Mouse (Mus musculus): Measurements from ENCODE around the gene Itpr1.

Itpr1 gene

DNA sequence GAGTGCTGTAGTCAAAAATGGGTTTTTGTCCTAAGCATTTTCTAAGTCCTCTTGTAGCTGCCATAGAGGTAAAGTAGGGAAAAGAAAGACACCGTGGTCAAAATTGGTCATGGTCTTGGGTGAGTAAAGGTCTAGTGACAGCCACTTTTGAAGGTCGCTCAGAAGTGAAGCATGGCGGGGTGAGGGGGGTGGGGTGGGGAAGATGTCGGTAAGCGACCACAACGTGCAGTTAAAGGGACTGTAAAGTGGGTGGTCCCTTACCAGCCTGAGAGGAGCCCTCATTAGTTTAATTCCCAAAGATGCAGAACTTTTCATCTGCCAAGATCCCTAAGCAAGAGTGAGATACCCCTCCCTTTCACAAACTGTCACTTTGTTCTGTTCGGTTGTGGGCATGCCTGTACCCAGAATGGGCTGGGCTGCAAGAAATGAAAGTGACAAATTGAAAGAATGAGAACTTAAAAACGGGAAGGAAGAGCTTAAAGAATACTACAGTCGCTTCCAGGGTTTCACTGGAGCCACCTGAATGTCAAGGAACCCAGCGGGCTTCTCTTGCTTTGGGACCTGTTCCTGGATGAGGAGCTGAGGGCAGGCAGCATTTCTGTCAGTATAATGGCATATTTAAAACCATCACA, 1.5 kb downstream of the Itpr1 start:
- DNase-seq (ENCODE audit: low spot score): no peak

DNA sequence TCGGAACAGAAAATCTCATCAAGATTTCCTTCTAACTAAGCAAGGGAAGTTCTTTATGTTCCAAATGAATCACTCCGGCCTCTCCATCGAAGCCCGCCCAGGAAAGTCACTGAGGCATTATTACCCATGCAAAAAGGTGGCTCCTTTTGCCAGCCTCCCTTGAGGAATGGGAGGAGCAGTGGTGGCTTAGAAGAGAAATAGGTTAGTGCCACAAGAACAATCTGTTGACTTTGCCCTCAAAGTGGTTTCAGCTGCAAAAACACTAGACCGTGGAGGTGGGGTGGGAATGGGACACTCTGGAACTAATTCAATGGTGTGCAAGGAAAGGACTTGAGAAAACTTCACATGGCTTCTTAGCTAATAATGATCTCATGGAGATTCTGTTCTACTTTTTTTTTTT, 3.2 kb downstream of the Itpr1 start:
- DNase-seq (ENCODE audit: low spot score): peak; percentile 26

DNA sequence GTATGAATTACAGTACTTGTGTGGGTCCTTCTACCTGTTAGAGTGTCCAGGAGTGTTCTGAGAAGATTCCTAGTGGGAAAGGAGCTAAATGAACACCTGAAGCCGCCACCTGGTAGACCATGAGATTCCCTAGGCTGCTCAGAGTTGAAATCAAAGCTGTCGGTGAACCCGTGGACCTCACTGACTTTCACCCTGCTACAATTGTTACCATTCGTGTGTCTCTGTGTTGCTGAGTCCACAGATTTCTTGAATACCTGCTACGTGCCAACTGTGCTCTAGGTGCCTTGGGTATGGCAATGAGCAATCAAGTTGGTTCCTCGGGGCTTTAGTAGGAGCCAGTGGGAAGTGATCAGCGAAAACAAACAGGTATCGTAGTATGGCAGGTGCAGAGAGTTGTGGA, 3.9 kb downstream of the Itpr1 start:
- no peak for DNase-seq (ENCODE audit: low spot score)

DNA sequence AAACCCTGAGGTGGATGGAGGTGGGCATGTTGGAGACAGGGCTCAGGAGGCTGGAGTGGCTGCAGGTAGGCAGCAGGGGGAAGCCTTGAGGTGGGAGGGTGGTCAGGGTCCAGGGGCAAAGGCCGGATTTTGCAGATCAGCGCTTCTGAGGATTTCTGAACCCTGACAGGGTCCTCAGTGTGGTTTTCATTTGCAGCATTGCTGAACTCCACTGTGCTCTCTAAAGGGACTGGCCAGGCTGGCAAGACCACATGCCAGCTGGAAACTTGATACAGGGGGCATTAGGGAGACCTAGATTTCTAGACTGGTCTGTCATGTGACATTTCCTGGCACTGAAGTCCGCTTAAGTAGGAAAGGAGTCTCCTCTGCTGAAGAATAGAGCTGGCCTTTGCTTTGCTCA, 5.1 kb downstream of the Itpr1 start:
- DNase-seq (ENCODE audit: low spot score): no peak

DNA sequence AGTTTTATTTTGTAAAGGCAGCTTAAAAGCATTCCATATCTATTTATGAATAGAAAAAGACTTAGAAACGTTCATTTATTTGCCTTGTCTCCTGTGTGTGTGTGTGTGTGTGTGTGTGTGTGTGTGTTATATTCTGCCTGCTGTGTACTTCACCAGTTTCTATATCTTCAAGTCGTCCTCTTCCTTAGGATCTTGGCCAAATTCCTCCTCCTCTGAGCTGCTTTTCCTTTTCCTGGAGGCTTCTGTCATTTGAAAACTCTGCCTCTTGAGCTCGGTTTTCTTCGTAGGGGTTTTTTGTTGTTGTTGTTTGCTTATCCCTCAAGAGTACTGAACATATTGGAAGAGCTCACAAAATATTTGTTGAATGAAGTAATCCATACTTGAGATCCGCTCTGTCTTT, 9.5 kb downstream of the Itpr1 start:
- DNase-seq (ENCODE audit: low spot score): no peak

DNA sequence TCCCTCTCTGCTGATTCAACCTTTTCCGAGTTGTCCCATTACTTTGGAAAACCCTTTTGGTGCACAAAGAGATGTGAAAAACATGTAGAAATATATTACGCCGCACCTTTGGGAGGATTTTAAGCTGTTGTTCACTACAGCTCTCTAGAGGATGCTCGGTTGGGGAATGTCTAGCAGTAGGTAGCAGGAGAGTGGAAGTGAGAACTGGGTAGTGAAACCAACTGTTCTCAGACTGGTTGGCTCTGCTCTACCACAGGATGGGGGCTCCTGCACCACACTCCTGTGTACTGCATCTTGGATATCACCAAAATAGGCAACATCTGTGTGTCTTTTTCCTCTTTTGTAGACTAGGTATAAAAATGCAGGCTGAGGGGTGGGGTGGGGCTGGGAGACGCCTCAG, 10.0 kb downstream of the Itpr1 start:
- DNase-seq (ENCODE audit: low spot score): no peak

DNA sequence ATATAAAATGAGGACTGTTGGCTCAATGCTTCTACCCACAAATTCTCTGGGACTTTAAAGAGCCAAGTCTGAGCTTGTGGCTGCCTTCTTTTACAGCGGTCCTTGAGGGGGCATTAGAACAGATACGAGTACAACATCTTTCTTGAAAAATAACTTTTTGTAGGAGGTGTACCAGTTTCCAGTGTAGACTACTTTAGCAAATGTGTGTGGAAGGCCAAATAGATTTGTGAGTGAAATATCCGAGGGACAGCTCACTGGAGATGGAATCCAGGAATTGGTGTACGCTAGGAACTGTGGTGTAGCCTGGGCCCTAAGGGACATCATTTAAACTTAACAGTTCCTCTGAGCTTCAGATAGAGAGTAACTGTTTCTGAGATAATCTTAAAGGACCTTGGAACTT, 11.5 kb downstream of the Itpr1 start:
- no peak for DNase-seq (ENCODE audit: low spot score)

DNA sequence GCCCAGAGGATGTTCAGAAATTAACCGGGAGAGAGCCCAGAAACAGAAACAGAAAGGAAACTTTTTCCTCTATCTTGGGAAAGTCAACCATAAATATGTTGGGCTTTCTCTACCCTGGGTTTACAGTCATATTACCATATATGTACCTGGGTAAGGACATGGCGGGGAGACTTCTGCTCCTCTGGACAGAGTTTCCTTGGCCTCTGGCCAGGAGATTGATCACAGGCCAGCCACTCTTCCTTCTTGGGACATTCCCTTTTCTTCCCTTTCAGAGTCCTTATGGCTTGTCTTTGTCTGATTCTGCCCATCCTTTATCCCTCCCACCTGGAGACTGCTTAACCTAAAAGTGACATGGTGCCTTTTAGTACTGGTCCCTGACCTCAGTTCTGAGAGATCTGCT, 12.1 kb downstream of the Itpr1 start:
- no peak for DNase-seq (ENCODE audit: low spot score)

DNA sequence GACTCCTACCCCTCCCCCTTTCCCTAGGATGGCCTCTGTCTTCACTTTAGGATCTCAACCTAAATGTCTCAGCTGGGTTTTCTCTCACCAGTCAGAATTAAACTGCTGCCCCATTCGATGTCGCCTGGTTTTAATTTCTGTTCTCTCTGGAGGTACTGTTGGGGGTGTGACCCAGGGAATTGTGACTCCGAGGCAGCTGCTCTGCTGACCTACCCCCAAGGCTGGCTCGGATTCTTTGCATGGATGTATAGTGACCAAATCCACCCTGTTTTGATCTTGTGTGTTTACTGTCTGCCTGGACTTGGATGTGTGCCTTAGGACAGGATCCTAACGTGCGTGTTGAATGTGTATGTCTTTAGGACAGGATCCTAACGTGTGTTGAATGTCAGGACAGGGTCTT, 13.3 kb downstream of the Itpr1 start:
- DNase-seq (ENCODE audit: low spot score): no peak

DNA sequence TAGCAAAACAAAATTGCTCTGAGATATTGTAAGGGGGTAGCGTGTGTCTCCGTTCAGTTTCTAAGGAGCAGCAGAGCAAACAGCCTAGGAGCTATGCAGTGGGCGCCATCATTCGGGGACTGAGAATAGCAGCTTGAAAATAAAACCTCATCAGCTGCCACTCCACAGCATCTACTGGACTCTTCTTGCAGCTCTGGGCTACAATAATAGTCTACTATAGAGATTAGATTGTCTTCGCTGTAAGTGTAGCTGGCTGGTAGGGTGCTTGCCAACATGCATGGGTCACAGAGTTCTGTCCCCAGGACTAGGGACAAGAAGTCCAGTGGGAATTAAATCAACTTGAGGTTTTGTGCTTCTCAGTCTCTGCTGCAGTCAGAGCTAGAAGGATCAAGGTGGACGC, 14.6 kb downstream of the Itpr1 start:
- no peak for DNase-seq (ENCODE audit: low spot score)

DNA sequence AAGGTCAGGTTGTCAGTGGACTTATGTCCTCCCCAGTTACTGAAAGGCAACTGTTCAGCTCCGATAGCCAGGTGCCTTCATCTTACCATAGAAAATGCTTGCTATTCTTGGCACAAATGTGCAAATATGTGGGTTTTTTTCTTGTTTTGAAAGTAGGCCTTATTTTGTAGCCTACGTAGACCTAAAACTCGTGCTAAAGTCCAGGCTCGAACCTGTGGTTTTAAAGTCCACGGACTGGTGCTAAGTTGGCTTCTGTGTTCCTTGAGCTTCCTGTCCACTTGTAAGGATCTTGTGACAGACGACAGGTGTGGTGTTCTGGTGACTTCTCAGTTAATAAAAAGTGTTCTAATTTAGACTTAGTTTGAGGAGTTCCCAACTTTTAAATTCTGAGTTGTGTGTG, 15.2 kb downstream of the Itpr1 start:
- no peak for DNase-seq (ENCODE audit: low spot score)

DNA sequence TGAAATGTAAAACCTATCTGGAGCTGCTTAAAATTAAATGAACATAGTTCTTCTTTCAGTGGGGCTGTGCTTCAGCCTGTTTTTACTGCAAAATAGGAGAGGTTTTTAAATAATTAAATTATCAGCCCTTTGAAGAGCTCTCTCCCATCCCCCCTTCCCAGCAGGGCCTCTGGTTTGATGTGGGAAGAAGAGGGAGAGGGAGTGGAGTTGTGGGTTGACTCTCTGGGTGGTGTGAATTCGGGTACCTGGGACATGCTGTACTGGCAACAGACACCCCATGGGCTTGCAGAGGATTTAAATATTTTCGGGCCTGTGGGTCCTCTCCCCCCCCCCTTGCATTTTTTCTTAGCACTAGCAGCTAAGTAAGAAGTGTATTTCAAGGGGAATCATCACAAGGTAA, 15.7 kb downstream of the Itpr1 start:
- no peak for DNase-seq (ENCODE audit: low spot score)

DNA sequence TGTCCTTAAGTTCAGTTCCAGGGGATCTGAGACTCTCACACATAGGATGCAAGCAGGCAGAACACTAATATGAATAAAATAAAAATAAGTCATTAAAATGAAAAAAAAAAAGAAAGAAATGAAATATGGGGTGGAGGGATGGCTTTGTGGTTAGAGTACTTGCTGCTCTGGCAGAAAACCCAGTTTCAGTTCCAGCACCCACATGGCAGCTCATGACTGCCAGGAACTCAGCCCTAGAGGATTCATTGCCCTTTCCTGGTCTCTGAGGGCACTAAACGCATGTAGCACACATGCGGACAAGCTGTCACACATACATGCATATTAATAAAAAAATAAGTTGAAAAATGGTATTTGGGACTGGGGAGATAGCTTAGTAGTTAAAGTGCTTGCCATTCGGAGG, 17.7 kb downstream of the Itpr1 start:
- peak; percentile 45 for DNase-seq (ENCODE audit: low spot score)

DNA sequence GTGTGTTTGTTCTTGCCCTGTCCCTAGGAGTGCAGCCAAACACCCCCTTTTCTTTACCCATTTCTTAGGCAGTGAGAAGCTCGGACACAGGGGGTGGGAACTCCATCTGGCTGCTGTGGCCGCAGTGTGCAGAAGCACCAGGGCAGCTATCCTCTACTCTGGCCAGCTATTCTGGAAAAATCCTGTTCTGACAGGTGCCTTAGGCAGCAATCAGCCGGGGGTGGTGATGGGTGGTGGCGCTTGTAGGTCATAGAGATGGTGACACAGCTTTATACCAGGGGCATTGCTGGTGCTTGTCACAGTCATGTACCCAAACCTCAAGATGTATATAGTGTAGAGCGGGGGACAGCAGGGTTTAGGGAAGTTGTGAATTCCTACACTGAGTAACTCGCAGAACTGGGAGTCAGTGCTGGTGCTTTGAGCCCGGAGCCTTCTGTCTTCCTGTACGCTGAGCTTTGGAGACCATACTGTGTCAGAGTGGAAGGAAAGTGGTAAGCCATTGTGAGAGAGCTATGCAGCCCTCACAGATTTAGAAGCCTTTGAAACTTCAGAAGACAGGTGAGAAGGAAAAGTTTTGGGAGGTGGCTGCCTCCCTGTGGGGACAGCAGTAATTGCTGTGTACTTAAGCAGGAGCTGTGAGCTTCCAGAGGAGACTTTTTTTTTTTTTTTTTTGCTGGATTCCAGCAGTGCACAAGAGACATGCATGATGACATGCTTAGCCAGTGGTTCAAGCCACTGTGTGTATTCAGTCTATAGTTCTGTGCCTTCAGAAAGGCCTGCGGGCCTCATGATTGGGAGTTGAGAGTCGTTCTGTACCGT, 19.2 kb downstream of the Itpr1 start:
- peak; percentile 30 for DNase-seq (ENCODE audit: low spot score)

DNA sequence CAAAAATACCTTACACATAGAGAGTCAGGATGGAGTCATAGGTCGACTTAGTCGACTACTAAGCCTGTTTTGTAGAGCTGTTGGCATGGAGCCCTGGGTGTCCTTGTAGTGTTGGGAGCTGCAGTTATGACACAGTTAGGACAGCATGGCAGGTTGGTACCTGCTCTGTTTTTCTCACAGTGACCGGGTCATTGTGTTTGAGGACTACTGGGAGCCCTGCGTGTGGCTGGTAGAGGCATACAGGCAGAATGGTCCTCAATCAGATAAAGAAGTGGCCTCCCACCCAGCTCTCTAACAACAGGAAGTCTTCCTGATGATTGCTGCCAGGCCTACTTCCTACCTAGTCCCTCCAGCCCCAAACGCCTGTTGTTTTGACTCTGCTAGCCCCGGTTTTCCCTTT, 20.2 kb downstream of the Itpr1 start:
- DNase-seq (ENCODE audit: low spot score): peak; percentile 56

DNA sequence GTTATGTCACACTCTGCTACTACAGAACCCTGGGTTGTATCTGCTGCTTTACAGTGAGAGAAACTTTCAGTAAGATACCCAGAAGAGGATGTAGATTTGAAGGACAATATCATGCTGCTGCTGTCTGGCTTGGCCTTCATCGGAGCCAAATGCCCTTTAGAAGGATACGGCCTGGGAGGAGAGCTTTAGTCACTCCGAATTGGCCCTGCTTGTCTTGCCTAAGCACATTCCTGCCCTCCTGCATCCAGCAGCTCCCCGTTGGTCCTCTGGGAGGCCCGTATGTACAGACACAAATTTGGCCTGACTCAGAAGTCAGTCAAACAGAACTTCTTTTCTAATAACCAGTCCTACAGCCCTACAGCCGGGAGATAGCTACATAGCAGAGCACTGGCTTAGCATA, 21.6 kb downstream of the Itpr1 start:
- peak; percentile 29 for DNase-seq (ENCODE audit: low spot score)

DNA sequence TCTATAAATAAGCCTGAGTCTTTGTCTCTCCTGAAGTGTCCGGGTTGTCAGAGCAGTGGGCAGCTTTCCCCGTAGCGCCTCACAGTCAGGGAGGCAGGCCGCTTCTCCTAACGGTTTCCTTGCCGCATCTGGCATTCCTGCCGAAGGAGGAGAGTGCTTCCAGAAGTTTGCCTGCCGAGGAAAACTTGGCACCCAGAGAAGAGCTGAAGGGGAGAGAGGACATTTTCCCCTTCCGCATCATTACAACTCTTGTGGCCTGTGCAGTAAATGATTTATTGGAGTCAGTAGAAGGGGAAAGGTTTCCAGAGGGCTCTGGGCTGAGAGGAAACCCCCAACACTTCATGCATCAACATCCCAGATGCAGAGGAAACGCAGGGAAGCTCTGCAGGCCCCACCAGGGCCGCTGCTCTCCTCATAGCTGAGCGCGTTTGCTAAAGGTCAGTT, 22.8 kb downstream of the Itpr1 start:
- DNase-seq (ENCODE audit: low spot score): no peak

DNA sequence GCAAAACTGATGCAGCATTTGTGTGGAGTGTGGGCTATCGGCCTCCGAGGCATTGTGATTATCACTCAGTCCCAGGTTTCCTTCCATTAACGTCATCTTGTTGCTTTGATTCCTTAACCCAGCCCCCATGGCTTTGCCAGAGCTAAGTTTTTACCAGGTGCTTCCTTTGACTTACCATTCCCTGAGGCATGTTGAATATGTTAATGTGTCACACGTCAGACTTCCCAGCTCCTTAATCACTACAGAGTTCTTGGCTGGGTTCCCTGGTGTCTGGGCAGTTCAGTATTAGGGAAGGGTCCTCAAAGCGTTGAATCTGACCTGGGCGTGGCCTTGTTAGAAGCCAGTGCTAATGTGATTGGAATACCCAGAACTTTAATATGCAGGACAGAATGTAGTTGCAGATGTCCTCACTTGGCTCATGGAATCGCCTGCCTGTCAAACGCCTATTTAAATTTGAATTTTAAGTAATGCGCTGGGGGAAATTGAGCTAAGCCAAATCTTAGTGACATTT, 23.6 kb downstream of the Itpr1 start:
- no peak for DNase-seq (ENCODE audit: low spot score)

DNA sequence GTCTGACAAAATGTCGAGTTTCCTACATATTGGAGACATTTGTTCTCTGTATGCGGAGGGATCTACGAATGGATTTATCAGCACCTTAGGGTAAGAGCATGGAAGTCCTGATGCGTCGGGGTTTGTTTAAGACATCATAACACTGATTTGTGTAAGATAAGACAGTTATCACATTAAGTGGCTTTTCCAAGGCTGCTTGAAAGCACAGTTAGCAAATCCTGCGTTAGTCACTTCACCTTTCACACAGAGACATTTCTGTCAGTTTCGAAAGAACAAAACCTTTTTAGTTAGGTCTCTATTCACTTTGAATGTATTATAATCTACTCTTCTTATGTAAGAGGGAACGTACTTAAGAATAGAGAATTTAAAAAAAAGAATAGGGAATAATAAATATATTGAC, 24.1 kb downstream of the Itpr1 start:
- peak; percentile 50 for DNase-seq (ENCODE audit: low spot score)

DNA sequence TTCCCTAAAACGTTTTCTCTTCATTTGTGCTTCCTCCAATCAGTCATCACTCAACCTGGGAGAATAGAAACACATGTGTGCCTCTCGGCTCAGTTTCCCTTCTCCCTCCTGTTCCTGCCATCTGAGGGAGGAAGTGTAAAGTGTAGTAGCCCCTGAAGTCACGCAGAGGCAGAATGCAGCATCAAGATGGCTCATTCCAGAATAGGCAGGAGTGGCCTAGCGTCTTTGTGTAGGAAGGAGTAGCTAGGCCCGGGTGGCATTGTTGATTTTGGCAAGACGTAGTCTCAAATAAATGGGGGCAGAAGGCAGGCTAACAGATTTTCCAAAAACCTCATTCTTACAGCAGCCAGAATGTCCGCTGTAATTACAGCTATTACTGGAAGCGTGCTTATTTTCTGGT, 24.7 kb downstream of the Itpr1 start:
- peak; percentile 68 for DNase-seq (ENCODE audit: low spot score)

DNA sequence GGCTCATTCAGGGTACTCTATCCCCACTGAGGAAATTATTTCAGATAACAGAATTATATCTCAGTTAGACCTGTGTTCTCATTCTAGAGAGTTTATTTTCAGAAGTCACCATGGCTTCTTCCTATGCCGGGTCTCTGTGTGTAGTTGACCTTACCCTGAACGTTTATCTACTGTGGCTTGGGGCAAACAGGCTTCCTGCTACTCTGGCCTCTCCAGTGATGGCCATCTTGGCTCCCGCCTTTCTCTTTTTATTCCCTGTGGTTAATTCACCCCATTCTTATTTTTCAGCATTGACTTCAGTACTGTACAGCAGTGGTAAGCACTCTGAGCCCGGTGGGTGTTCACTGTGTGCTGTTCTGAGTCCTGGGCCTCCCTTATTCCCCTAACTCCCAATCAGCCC, 25.1 kb downstream of the Itpr1 start:
- no peak for DNase-seq (ENCODE audit: low spot score)

DNA sequence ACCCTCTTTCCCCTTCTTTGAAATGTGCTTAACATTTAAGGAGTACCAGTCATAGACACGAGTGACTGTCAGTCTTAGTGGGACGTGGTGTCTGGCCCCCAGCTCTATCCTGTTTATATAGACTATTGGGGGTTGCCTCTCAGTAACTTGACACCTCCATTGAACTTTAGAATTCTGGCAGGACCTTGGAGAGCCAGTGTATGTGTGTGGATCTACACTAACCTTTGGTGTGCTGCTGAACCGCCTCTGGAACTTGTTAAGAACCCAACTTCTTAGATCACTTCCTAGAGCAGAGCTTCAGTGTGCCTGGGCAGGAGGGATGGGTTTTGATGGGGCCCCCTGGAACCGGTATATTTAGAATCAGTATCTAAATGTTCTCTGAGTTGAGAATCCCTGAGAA, 26.2 kb downstream of the Itpr1 start:
- no peak for DNase-seq (ENCODE audit: low spot score)

DNA sequence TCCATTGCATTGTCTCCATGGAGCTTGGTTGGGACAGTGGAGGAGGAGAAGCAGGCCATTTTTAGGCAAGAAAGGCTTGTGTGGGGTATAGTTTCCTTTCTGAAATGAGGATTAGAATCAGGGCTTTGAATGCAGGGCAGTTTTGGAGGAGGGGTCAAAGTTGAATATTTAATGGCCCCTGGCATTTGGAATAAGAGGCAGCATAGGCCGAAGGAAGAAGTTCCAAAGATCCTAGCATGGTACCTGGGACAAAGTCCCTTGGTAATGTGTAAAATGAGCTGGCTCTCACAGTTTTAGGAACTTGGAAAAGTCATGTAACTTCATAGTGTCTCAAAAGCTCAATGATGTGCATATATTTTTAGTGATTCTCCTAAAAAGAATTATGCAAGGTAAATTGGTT, 27.1 kb downstream of the Itpr1 start:
- no peak for DNase-seq (ENCODE audit: low spot score)

DNA sequence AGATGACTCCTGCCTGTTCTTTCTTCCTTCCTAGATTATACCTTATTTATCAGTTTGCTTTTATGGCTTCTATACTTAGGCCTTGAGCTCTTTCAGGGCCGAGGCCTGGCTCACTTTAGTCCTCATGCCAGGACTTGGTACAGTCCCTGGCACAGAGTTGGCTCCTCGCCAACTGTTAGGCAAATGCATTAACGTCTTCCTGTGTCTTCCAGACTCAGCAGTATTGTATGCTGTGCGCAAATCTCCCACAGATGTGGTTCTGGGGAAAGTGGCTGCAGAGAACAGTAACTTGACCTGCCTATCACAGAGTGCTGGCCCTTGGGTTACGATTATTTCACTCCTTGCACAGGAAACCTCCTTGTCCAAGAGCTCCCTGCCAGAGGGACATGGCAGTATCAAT, 27.9 kb downstream of the Itpr1 start:
- DNase-seq (ENCODE audit: low spot score): peak; percentile 48
